Mouse (Mus musculus): Measurements from ENCODE around the gene Duox1.
"Not testable (repeated sequence)": the region's sequence is repeated elsewhere in the genome, so short reads cannot be mapped to it uniquely, and the experiment has no call there.

The Duox1 gene

GRCm38 (mm10) chr2:122311561-122311960, 3.9 kb upstream of the Duox1 start:
- DNase-seq (ENCODE audit: low read depth, low spot score), result no peak

DNA sequence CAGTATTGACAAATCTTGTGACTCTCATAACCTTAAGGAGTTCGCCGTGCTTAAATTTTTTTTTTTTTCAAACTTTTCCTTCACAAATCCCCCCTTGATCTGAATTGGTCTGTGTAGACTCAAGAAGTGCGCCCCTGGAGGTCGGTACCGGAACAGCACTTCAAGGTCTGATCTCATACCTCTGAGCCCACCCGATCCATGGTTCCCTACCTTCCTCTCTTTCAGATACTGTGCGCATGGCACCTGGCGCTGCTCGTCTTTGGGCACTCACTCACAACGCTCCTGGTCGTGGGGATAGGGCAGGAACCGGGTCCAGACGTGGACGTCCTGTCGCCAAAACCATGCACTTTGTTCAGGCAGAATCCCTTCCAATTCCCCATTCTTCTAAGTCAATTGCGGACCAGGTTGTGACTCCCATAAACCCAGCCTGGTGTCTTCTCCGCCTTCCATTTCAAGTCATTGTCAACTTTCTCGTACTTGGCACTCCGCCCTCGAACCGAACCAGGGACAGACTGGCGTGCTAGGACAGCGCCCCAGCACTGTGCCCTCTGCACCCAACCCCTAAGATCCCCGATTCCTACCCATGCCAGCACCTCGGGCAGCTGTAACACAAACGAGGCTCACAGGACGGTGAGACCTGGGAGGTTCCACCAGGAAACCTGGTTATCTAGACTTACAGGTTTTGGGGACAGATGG, 2.6 kb upstream of the Duox1 start:
- peak; percentile 77 for DNase-seq (ENCODE audit: low read depth, low spot score)

GRCm38 (mm10) chr2:122313536-122313935, 1.9 kb upstream of the Duox1 start, which contains the start of gene Duoxa1:
Gene Duoxa1, minus strand, starts transcription at chr2:122313730.
- no peak for DNase-seq (ENCODE audit: low read depth, low spot score)

DNA sequence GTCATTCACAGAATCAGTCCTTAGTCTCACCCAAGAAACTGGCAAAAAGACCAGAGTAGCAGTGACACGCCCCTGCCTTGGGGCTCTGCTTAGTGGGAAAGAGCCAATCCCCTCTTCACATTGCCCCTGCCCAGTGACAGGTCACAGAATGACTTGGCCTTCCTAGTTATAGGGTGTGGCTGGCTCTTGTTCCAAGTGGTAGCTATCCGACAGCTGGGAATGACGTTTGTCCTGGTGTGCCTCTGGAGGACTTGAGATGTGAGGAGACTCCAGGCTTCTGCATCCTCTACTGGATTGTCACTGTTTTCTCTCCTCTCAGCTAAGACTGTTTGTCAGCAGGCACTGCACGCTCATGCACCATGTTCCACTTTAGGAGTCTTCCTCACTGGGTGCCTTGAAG, 1.9 kb downstream of the Duox1 start:
- no peak for DNase-seq (ENCODE audit: low read depth, low spot score)

DNA sequence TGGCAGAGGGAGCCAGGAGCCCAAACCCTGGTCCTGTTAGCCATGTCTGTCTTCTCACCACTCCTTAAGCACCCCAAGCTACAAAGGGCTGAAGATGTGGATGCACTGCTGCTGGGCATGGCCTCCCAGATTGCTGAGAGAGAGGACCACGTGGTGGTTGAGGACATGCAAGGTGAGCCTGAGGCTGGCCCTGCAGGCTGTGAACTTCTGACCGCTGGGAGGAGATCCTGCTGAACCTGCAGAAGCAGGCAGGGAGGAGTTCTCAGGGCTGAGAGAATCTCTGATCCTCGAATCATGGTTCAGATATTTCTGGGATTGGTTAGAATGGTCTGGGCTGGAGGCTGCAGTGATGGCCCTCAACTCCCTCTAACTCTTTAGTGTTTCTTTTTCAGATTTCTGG, 8.5 kb downstream of the Duox1 start:
- DNase-seq (ENCODE audit: low read depth, low spot score), result no peak

DNA sequence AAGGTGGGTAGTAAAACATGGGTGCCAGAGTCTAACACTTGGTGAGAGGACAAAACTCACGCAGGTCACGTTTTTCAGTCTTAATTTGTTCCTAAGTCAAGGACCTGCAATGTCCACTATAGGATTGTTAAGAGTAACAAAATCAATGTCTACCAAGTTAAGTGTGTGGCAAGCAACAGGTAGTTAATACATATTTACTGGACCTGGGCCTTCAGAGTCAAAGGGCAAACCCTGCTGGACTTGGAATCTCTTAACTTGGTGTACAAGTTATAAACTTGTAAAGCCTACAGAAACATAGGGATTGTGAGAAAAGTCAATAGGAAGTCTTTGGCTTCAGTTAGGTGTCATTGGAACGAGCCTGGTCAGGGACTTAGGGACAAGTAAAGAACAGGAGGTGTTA, 9.1 kb downstream of the Duox1 start:
- no peak for DNase-seq (ENCODE audit: low read depth, low spot score)

GRCm38 (mm10) chr2:122325361-122325760, 9.9 kb downstream of the Duox1 start:
- no peak for DNase-seq (ENCODE audit: low read depth, low spot score)

DNA sequence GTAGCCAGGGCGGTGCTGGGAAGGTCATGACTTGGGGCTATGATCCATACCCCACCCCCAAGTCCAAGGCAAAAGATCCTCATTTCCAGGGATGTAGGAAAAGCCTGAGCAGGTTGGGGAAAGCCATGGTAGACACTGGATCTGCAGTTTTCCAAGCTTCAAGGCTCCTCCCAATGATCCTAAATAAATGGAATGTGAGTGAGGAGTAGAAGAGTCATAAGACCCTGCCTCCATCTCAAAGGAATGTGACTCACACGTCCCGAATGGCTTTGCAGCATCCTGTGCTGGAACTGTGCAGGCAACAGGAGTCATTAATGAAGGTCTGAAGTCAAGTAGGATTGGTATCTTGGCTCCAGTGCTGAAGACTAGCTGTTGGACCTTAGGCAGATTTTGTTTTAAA, 12.5 kb downstream of the Duox1 start:
- DNase-seq (ENCODE audit: low read depth, low spot score), result no peak

GRCm38 (mm10) chr2:122330317-122330716, 14.8 kb downstream of the Duox1 start:
- not testable (repeated sequence) for DNase-seq (ENCODE audit: low read depth, low spot score)

GRCm38 (mm10) chr2:122332222-122332621, 16.8 kb downstream of the Duox1 start:
- no peak for DNase-seq (ENCODE audit: low read depth, low spot score)

- no peak for DNase-seq (ENCODE audit: low read depth, low spot score)
These were observed 18.7 kb downstream of the Duox1 start for GRCm38 (mm10) chr2:122334170-122334569.

DNA sequence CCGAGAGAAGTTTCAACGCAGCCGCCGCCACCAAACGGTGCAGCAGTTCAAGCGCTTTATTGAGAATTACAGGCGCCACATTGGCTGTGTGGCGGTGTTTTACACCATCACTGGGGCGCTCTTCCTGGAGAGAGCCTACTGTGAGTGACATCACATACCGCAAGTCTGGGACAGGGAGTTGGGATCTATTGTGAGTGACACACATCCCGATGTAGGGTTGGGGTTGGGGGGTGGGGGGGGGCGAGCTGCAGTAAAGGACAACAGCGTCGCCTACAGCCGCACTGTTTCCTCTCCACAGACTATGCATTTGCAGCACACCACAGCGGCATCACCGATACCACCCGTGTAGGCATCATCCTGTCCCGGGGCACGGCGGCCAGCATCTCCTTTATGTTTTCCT, 21.8 kb downstream of the Duox1 start:
- DNase-seq (ENCODE audit: low read depth, low spot score), result no peak

DNA sequence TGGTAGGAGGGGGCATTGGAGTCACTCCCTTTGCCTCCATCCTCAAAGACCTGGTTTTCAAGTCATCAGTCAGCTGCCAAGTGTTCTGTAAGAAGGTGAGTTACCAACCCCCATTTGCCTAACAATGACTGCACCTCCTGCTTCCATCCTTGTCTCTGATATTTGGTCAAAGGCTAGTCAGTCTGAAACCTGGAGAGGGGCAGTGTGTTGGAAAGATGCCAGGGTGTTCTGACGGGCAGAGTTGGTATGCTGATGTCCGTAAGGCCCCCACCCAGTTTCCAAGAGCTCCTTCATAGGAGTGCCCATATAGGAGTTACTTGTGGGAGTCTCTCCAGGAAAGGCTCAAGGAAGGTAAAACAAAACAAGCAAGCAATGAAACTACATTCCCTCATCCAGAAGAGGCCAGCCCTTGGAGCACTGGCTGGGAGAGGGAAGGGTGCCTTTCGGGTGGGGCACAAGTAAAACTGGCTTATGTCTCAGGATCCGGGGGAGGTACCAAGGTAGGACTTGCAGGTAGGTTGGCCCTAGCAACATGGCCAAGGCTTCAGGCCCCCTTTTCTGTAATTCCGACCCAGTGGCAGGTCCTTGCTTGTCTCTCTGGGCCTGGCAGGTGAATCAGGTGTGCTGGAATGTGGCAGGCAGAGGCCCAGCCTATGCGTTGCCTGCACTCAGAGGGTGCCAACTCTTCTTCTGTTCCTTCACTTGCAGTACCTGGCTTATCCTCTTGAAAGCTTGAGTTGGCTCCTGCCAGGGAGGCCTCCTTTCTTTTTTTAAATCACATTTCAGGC, 29.8 kb downstream of the Duox1 start:
- no peak for DNase-seq (ENCODE audit: low read depth, low spot score)

- DNase-seq (ENCODE audit: low read depth, low spot score), result not testable (repeated sequence)
These were observed 30.7 kb downstream of the Duox1 start for GRCm38 (mm10) chr2:122346164-122346563.

DNA sequence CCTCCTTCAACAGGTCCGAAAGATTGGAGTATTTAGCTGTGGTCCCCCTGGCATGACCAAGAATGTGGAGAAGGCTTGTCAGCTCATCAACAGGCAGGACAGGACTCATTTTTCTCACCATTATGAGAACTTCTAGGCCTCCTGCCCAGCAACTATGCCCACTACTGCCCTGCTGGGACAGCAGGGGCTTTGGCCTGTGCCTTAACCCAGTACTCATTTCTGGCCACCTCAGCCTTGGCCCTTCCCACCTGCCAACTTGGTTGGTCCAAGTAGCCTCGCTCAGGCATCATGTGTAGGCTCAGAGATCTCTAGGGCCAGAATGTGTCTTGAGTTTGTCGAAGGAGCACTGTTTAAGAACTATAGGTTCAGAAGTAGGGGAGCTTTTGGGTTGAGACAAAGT, 31.8 kb downstream of the Duox1 start:
- DNase-seq (ENCODE audit: low read depth, low spot score), result no peak

DNA sequence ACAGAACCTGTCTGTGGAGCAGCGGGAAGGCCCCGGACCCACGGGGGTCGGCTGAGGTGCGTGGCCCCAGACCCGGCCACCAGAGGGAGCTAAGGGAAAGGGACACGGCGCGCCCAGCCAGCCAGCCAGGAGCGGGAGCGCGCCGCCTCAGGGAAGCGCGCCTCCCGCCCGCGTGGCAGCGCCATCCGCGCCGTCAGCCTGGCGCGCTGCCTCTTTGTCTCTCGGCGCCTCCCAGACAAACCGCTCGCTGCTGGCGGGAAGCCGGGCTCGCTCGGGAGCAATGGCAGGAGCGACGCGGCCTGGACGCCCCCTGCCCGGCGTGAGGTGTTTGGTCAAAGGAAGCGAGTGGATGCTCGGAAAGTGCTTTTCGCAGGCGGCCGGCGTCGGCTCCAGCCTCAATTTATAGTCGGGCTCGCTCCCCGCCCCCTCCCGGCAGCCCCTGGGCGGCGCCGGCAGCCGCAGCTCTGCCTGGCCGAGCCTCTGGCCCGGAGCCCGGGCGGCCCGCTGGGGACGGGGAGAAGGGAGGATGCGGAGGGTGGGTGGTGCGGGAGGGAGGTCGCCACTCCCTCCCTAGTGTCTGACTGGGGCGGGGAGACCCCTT, 33.2 kb downstream of the Duox1 start:
- peak; percentile 82 for DNase-seq (ENCODE audit: low read depth, low spot score)

DNA sequence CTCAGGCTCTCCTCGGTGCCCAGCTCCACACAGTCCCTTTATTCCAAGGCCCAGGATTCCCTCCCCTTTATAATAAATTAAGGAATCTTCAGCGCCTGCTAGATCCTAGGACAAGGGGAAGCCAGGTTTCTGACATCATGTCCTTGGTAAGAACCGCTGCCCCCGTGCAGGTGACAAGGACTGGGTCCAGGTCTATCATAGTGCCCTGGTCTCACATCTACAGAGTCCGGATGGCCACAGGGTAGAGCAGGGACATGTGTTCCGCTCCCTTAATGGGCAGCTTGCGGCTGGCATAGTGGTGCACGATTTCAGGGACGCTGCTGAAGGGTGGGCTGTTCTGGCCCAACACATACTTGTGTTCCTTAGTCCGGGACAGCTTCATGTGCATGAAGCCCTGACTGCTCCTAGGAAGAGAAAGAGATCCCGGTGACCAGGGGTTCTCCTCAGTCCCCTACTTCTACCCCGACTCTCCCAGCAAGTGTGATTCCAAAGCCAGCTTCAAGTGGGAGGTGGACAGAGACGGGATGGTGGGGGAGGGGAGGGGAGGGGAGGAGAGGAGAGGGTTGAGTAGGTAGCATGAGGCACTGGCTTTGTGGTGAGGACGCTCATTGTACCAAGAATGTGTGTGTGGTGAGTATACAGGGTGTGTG, 33.8 kb downstream of the Duox1 start:
- DNase-seq (ENCODE audit: low read depth, low spot score), result no peak

DNA sequence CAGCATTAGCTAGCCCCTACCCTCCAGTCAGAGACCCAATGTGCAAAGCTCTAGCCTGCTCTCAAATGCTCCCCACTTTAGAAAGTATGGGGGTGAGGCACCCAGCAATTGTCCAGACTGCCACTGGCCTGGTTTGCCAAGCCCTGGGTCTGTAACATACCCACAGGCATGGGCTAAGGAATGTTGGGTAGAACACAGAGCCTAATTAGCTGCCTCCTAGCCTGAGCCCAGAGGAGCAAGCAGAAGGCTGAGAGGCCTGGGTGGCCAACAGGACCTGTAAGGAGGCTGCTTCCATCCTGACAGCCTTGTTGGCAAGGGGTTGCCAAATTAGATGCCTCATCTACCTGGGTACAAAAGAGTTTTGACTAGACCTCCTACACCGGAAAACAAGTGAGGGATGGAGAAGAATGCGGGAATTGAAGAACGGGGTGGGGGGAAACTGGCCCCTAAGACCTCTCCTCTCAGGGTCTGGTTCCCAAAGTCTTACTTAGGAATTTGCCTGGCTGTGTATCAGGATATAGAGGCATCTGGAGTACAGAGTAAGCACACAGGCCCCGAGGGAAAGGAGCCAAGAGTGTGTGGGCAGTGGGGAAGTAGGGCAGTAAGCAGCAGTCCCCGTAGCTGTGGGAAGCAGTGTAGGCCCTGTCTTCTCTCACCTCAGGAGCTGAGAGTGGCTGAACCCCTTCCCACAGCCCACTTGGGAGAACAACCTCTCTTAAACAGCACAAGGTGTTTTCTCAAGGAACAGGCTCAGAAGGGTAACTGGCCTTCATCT, 35.9 kb downstream of the Duox1 start:
- DNase-seq (ENCODE audit: low read depth, low spot score), result no peak

GRCm38 (mm10) chr2:122351931-122352329, 36.5 kb downstream of the Duox1 start:
- peak; percentile 35 for DNase-seq (ENCODE audit: low read depth, low spot score)

DNA sequence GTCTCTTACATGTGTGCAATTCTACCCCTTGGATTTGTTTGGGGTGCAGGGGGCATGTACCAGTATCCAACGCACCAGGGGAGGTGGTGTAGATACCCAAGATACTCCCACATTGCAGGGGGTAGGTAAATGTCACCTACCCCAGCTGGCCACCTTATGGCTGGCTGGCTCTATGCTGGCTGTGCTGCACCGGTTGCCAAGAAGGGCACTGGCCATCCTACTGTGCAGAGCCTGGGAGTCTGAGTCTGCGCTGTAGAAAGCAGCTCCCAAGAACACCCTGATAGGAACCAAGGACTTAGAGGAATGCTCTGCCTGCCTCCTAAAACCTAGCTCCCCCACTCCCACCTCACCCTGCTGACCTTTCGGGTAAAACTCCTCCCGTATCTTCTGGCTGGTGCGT, 37.5 kb downstream of the Duox1 start:
- no peak for DNase-seq (ENCODE audit: low read depth, low spot score)

DNA sequence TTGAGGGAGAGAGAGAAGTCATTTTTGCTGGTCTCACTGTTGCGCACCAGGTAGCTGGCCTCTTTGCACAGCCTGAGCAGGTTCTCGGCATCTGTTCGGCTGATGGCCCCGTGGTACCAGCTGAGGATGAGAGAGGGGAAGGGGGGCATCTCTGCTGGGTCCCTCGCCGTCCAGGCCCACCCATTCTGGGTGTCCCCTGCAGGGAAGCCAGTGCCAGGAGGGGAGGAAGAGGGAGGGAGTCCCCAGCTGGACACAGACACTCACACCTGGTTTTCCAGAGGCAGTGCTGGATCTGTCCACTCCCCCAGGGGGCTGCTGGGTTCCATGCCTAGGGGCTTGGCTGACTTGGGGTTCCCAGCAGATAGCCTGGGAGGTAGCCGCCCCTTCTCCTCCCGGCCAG, 38.3 kb downstream of the Duox1 start:
- DNase-seq (ENCODE audit: low read depth, low spot score), result no peak

Measured in mesoderm, embryonic 11.5 days (tissue).